Mouse (Mus musculus) G1E (cell line): Measurements from ENCODE around the gene Arhgap32.

Source experiments
- CTCF ChIP-seq: IDR thresholded peaks from 2 replicates; pipeline ENCODE4 v1.5.1; 2012; ENCODE audit warnings: low read depth, low read length, inconsistent platforms, mixed read lengths
- GATA1 ChIP-seq: IDR thresholded peaks from 2 replicates; pipeline ENCODE4 v1.6.1; 2012; ENCODE audit warnings: borderline replicate concordance, low read length, inconsistent platforms, mixed read lengths

DNA sequence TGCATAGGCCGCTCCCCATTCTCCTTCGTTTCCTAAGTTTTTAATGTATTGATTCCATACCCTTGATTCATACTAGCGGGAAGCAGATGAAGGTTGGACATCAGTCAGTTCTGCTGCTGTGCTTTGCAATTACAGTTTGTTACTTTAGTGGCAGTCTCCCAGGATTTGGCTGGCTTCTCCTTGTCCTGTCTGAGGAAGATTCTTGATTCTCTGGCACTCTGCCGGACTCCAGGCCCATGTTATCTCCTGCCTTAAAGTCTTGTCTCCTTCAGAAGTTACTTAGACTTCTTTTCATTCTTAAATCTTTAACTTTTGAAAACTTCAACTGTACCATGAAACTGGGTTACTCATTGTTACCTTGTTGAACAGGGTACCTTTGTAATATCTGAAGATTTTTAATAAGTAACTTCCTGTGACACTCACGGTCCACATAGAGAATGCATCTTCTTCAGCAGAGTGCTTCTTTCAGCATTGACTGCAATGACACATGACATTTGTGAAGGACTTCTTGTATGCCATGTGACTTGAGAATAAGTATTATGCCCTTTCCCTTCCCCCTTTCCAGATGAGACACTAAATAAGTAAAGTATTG lies 52.7 kb downstream of the Arhgap32 start:
- TF ChIP-seq CTCF (no peak), GATA1 (no peak)
